Mouse (Mus musculus) telencephalon, adult 2 months (tissue): Measurements from ENCODE around the gene Bace1.

ENCODE experiments used
- DNase-seq: peaks from one replicate; pipeline ENCODE4 v3.0.0-alpha.2; 2011; ENCODE audit warnings: low read depth, low spot score

Bace1 gene

DNA sequence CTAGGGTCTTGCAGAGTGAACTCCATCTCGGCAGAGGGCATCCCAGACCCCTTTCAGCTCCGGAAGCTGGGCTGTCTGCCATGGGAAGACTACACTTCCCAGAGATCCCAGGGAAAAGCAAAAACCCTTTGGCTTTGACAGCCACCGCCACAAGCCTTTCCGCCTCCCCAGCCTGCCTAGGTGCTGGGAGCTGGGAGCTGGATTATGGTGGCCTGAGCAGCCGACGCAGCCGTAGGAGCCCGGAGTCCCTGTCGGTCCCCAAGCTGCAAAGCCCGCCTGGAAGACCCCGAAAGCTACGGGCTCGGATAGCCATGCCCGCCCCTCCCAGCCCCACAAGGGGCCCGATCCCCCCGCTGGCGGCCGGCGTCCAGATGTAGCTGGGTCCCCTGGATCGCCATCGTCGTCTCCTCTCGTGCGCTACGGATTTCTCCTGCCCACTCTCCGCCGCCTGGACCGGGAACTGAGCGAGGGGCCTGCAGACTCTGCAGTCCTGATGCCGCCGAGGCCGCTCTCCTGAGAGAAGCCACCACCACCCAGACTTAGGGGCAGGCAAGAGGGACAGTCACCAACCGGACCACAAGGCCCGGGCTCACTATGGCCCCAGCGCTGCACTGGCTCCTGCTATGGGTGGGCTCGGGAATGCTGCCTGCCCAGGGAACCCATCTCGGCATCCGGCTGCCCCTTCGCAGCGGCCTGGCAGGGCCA lies at the start of gene Bace1:
Gene Bace1, plus strand, starts transcription at position 147 of the 705 bp plus-strand sequence.
- DNase-seq = peak; percentile 91

DNA sequence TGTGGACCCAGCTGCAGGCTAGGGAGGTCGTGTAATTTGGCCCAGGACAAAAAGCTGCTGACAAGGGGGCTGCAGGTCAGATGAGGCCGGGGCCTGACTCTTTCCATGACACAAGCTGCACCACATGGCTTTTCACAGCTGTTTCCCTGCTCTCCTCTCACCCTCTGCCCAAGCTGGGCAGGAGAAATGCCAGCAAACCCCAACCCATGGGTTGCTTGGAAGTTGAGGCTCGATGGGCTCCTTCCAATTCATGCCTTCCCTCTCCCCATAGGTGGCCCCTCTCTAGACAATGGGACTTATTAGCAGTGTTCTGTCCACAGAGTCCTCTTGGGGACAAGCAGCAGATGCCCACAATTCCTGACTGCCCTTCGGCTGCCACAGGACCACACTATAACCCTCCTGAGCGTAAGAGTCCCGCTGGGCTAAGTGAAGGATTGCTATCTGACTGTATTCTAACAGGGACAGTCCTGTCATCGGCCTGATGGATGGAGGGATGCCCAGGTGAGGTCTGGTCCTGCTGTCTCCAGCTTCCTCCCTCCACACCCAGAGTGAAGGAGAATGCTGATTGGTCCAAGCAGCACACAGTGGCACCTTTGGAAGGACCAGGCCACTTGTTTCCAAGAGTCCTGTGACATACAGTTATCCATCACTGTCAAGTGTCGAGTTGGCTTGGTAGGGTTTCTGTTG lies 46.8 kb upstream of the Bace1 start:
- no peak for DNase-seq

DNA sequence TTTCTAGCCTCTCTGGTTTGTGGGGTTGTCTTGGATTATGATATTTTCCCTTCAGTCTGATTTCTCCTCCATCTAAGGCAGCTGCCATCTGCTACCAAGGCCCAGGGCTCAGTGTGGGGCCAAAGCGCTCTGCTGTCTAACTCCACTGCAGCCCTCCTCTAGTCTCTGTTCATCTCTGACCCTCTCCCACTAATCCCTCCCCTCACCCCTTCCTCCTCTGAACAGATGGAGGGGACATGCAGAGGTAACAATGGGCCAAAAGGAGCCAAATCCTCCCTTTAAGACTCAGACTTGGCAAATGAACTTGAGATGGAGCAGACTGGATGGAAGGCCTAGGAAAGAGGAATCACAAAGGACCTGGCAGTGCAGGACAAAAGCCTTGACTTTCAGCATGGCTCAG lies 46.1 kb upstream of the Bace1 start:
- no peak for DNase-seq

DNA sequence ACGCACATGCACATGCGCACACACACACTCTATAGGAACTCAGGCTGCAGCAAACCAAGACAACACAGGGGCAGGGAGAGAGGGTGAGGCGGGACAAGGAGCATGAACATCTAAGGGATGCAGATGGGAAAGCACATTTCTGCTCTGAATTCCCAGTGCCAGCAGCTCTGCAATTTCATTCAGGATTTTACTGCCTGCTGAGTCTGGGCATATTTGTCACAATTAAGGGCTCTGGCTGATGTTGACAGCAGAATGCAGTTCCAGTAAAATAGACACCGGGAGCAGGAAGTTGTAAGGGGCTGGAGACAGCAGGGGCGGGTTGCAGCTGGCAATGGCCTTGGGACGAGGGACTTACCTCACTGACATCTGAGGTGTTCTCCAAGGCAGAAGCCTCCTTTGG lies 44.7 kb upstream of the Bace1 start:
- no peak for DNase-seq

GRCm38 (mm10) chr9:45795722-45796121 lies 42.7 kb upstream of the Bace1 start:
- DNase-seq = no peak

GRCm38 (mm10) chr9:45797271-45797670 lies 41.1 kb upstream of the Bace1 start:
- DNase-seq = no peak

DNA sequence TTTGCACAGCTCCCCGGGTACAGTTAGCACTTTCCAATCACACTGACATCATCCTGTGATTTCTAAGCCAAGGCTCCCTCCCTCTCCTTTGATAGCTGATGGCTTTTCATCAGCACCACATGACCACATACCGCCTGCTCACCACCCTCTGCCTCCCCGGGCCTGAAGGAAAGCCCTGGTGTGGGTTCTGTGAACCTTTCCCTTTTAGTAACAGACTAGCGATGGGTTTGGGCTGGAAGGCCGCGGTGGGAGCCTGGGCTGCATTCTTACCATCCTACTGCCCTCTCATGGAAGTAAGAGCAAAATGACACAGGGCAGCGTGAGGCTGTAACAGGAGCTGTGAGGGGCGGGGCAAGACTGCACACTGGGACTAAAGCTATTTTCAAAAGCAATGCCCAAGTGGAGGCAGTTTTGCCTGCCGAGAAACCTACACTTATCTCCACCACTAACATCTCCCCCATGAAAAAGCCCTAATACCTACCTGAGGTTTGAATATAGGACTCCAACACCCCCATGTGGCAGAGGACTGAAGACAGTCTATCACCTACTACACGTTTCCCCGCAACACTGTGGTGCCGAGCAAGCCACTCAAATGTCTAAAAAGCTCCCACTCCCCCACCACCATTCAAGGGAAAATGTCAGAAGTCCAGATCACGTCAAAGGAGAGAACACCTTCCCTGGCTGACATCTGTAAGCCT lies 39.8 kb upstream of the Bace1 start:
- peak; percentile 33 for DNase-seq

- no peak for DNase-seq
These were observed 39.0 kb upstream of the Bace1 start for GRCm38 (mm10) chr9:45799402-45799801.

- no peak for DNase-seq
These were observed 35.2 kb upstream of the Bace1 start for GRCm38 (mm10) chr9:45803070-45803774.

DNA sequence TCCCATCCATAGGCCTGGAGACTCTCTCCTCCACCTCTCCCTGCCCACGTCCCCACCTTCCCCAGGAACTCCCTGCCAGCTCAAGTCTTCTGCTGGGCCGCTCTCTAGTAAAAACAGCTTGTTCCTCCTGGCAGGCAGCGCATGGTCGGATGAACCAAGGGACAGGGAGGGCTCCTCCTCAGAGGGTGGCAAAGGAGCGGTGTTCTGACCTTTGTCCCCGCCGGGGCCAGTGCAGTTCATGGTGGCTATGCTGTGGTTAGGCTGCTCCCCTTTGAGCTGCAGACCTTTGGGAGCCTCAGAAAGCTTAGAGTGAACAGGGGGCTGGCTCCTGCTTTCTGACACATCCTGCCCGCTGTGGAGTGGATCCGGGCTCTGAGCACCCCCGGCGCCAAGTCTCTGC lies 31.5 kb upstream of the Bace1 start:
- no peak for DNase-seq

DNA sequence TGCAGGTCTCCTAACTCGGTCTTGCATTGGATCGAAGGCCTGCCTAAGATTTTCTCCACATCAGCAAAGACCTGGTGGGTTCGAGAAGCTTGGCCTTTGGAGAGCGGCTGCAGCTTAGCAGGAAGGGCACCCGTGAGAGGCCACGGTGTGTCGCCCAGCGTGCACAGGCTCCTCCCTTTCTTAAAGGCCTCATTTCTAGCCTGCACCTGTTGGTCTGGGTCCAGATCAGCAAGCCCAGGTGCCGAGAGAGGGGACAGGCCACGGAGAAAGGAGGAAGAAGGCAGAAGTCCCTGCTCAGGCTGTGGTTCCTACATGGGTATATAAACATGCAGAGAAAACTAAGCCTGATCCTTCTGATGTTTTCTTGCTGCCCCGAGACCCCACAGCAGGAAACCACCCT lies 31.0 kb upstream of the Bace1 start:
- no peak for DNase-seq

GRCm38 (mm10) chr9:45807761-45808160 lies 30.6 kb upstream of the Bace1 start:
- DNase-seq = no peak

- DNase-seq = no peak
These were observed 26.4 kb upstream of the Bace1 start for GRCm38 (mm10) chr9:45811946-45812345.

- DNase-seq = peak; percentile 58
These were observed 23.3 kb upstream of the Bace1 start for GRCm38 (mm10) chr9:45815113-45815512.

GRCm38 (mm10) chr9:45815525-45815924 lies 22.9 kb upstream of the Bace1 start:
- DNase-seq = no peak

DNA sequence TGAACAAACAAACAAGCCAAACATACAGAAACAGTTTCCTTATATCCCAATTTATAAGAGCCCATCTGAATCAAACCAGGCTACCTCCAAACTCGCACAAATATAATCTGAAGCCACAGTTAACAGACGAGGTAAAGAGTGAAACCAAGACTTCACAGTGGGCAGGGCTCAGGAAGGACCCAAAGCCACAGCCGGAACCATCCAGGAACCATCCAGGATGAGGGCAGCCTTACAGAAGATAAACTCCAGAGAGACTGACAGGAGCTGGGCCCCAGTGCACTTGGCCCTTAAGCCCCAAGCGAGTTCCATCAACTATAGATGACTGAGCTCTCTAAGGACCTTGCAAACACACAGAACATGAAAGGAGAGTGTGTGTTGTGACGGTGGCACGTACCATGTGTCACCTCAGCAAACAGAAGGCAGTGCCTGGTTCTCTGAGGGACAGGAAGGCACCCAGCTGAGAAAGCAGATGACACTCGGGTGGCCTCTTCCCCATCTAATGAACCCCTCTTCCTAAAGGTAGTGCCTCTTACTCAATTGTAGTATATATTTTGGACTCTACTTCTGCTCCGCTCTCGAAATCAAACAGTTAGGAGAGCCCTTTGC lies 19.9 kb upstream of the Bace1 start:
- no peak for DNase-seq

GRCm38 (mm10) chr9:45827663-45828290 lies 10.6 kb upstream of the Bace1 start:
- DNase-seq = no peak

DNA sequence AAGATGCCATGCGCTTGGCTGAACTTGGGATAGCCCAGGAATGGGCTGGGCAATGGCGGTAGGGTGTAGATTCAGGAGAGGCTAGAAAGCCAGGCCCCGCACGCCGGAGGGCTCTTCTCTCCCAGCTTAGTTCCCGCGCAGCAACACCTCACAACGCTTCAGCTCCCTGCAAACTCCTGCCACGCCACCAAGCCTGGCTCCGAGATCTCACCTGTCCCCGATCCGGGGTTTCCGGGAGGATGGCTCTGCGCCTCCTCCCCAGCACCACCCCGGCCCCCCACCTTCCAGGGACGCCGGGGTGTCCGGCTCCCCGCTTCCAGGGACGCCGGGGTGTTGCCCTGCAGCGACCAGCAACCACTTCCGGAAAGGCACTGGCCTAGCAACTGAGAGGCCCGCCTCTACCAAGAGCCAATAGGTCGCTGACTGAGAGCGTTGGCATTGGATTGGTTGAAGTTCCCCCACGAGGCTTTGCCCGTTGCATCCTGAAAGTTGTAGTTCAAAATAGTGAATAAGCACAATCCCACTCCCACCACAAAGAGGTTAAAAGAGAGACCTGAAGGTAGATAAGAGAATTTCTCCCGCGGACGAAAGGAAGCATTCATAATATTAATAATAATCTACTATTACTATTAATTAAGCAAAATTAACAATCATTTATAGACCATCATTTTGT lies 10.0 kb upstream of the Bace1 start, which contains the start of gene Cep164:
Gene Cep164, minus strand, starts transcription at position 401 of the 673 bp plus-strand sequence.
- peak; percentile 93 for DNase-seq

DNA sequence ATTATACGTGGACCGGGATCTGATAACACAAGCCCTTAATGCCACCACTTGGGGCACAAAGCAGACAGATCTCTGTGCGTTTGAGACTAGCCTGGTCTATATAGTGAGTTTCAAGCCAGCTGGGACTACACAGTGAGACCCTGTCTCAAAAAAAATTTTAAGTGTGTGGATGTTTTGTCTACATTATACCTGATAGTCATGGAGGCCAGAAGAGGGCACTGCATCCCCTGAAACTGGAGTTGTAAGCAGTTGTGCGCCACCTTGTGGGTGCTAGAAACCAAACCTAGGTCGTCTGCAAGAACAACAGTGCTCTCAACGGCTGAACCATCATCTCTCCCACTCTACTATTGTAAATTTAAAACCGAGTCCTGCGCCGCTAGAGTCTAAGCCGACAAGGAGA lies 9.3 kb upstream of the Bace1 start:
- peak; percentile 72 for DNase-seq

GRCm38 (mm10) chr9:45832898-45833297 lies 5.5 kb upstream of the Bace1 start:
- DNase-seq = no peak

DNA sequence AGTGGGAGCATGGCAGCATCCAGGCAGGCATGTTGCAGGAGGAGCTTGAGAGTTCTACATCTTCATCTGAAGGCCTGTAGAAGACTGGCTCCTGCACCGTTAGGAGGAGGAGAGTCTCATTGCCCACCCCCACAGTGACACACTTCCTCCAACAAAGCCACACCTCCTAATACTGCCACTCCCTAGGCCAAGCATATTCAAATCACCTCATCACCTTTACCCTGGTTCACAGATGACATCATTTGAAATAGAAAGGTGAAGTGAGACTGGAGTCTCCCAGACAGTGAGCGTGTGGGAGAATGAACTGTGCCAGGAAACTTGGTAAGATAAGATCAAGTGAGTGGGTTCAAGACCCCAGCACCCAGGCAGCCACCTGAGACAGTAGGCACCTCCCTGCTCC lies 4.9 kb upstream of the Bace1 start:
- DNase-seq = no peak
